Mouse (Mus musculus) kidney, embryonic 15.5 days (tissue): Measurements from ENCODE around the gene Rft1. TPM values are rescaled to one million over a fixed set of nuclear protein-coding genes. Genes with fewer than 3 reads are reported as not detected.
A peak's percentile ranks its signal among the peaks of the same experiment; 100 is the strongest.

Source experiments
- ATAC-seq: fragments of 200-750 bp; cut with Nextera tagmentation; replicated peaks from 2 replicates; pipeline ENCODE4 v1.8.0; 2017; ENCODE audit warnings: moderate TSS enrichment; ENCODE audit not compliant: low FRiP score
- H3K27ac ChIP-seq: fragments of 300-500 bp; sonication (generic); 2 replicates; pipeline ENCODE4 v1.5.1; 2015; ENCODE audit warnings: mild to moderate bottlenecking, inconsistent platforms
- H3K27me3 ChIP-seq: fragments of 300-500 bp; sonication (generic); 2 replicates; pipeline ENCODE4 v1.6.1; 2015; ENCODE audit warnings: inconsistent platforms
- H3K36me3 ChIP-seq: fragments of 300-500 bp; sonication (generic); 2 replicates; pipeline ENCODE4 v1.6.1; 2015; ENCODE audit warnings: inconsistent platforms
- H3K4me1 ChIP-seq: fragments of 300-500 bp; sonication (generic); 2 replicates; pipeline ENCODE4 v1.6.1; 2015; ENCODE audit warnings: inconsistent platforms
- H3K4me2 ChIP-seq: fragments of 300-500 bp; sonication (generic); 2 replicates; pipeline ENCODE4 v1.6.1; 2015; ENCODE audit warnings: moderate library complexity, mild to moderate bottlenecking, inconsistent platforms
- H3K4me3 ChIP-seq: fragments of 300-500 bp; sonication (generic); replicated peaks from 2 replicates; pipeline ENCODE4 v1.5.1; 2015; ENCODE audit warnings: mild to moderate bottlenecking, inconsistent platforms
- H3K9ac ChIP-seq: fragments of 300-500 bp; sonication (generic); 2 replicates; pipeline ENCODE4 v1.6.1; 2015; ENCODE audit warnings: mild to moderate bottlenecking, inconsistent platforms
- H3K9me3 ChIP-seq: fragments of 300-500 bp; sonication (generic); replicated peaks from 2 replicates; pipeline ENCODE4 v1.6.1; 2016; ENCODE audit warnings: inconsistent platforms
- WGBS: fragments of 180-500 bp; shearing (Covaris S2); methylation state at CpG from one replicate; pipeline ENCODE4 v1.1.7; 2015; ENCODE audit warnings: mixed read lengths; 5-methylcytosine and 5-hydroxymethylcytosine counted together
- polyA plus RNA-seq: library from polyadenylated mRNA; unstranded; fragments of >200 nt; fragmentation: Nextera tagmentation; extraction: Ambion mirVana; gene quantifications from 2 replicates; pipeline ENCODE4 v1.2.1, GENCODE M21; 2015

Gene Rft1
- polyA plus RNA-seq, 1 experiment from 2014 or later: 20.2 TPM

GRCm38 (mm10) chr14:30649745-30650144 is 4.4 kb upstream of the Rft1 start:
- H3K36me3 ChIP-seq: no peaks in the 10 kb centered on the region
- no peak overlapping the region for H3K27ac ChIP-seq
- no peak overlapping the region for H3K4me2 ChIP-seq
- ATAC-seq: no peak
- H3K27me3 ChIP-seq: no peaks in the 10 kb centered on the region
- peaks cover 17% of the 10 kb centered on the region for H3K4me1 ChIP-seq
- WGBS: 70% methylated on average over 8 of the region's 8 CpGs
- no peak overlapping the region for H3K9ac ChIP-seq
- H3K9me3 ChIP-seq: no peaks in the 10 kb centered on the region
- no peak overlapping the region for H3K4me3 ChIP-seq

- peaks cover 13% of the 10 kb centered on the region for H3K4me1 ChIP-seq
These were observed 3.2 kb upstream of the Rft1 start for GRCm38 (mm10) chr14:30650969-30651368.

GRCm38 (mm10) chr14:30654691-30655228 is 600 bp downstream of the Rft1 start:
- H3K4me3 ChIP-seq: peak overlapping the region; percentile 96
- peaks cover 21% of the 10 kb centered on the region for H3K36me3 ChIP-seq
- peak overlapping the region; percentile 90; the same call in 1 of the 2 replicates for H3K27ac ChIP-seq
- peak overlapping the region; percentile 98 for H3K9ac ChIP-seq
- H3K4me2 ChIP-seq: peak overlapping the region; percentile 67
- peaks cover 13% of the 10 kb centered on the region for H3K4me1 ChIP-seq
- H3K27me3 ChIP-seq: no peaks in the 10 kb centered on the region
- ATAC-seq: no peak
- 39% methylated on average over 4 of the region's 4 CpGs for WGBS
- H3K9me3 ChIP-seq: no peaks in the 10 kb centered on the region

More at GRCm38 (mm10) chr14:30650969-30651368, 3.2 kb upstream of the Rft1 start:
- peak; percentile 94 for ATAC-seq
- Histone ChIP-seq H3K27me3 (no peaks in the 10 kb centered on the region), H3K9ac (no peak overlapping the region), H3K27ac (peak overlapping the region; percentile 5; the same call in 1 of the 2 replicates), H3K4me3 (no peak overlapping the region), H3K36me3 (no peaks in the 10 kb centered on the region), H3K4me2 (no peak overlapping the region), H3K9me3 (no peaks in the 10 kb centered on the region)
- 11% methylated on average over 4 of the region's 4 CpGs for WGBS

- H3K4me3 ChIP-seq: no peak overlapping the region
- ATAC-seq: no peak
- no peaks in the 10 kb centered on the region for H3K27me3 ChIP-seq
- peaks cover 28% of the 10 kb centered on the region for H3K36me3 ChIP-seq
- H3K9ac ChIP-seq: no peak overlapping the region
- peaks cover 13% of the 10 kb centered on the region for H3K4me1 ChIP-seq
- no peak overlapping the region for H3K27ac ChIP-seq
- H3K4me2 ChIP-seq: no peak overlapping the region; the same call in 1 of the 2 replicates
- 90% methylated on average over 1 of the region's 1 CpGs for WGBS
- no peaks in the 10 kb centered on the region for H3K9me3 ChIP-seq
These were observed 1.4 kb downstream of the Rft1 start for GRCm38 (mm10) chr14:30655531-30655930.

- H3K4me1 ChIP-seq: no peaks in the 10 kb centered on the region
- H3K27me3 ChIP-seq: no peaks in the 10 kb centered on the region
- ATAC-seq: no peak
- peaks cover 94% of the 10 kb centered on the region for H3K36me3 ChIP-seq
- H3K9me3 ChIP-seq: no peaks in the 10 kb centered on the region
- 79% methylated on average over 3 of the region's 3 CpGs for WGBS
- no peak overlapping the region for H3K9ac ChIP-seq
- no peak overlapping the region for H3K4me2 ChIP-seq
- H3K4me3 ChIP-seq: no peak overlapping the region
- H3K27ac ChIP-seq: no peak overlapping the region
These were observed 11.9 kb downstream of the Rft1 start for GRCm38 (mm10) chr14:30666061-30666460.

GRCm38 (mm10) chr14:30666604-30667003 is 12.4 kb downstream of the Rft1 start:
- peaks cover 93% of the 10 kb centered on the region for H3K36me3 ChIP-seq
- no peak overlapping the region for H3K4me3 ChIP-seq
- H3K4me2 ChIP-seq: no peak overlapping the region
- 84% methylated on average over 4 of the region's 4 CpGs for WGBS
- no peak overlapping the region for H3K27ac ChIP-seq
- no peak for ATAC-seq
- H3K9me3 ChIP-seq: no peaks in the 10 kb centered on the region
- no peaks in the 10 kb centered on the region for H3K27me3 ChIP-seq
- no peak overlapping the region for H3K9ac ChIP-seq
- no peaks in the 10 kb centered on the region for H3K4me1 ChIP-seq

GRCm38 (mm10) chr14:30670161-30670560 is 16.0 kb downstream of the Rft1 start:
- Histone ChIP-seq H3K36me3 (peaks cover 90% of the 10 kb centered on the region), H3K4me3 (no peak overlapping the region), H3K27ac (no peak overlapping the region), H3K4me2 (no peak overlapping the region), H3K4me1 (no peaks in the 10 kb centered on the region), H3K27me3 (no peaks in the 10 kb centered on the region), H3K9me3 (no peaks in the 10 kb centered on the region), H3K9ac (no peak overlapping the region)
- no peak for ATAC-seq
- WGBS: 88% methylated on average over 6 of the region's 6 CpGs

GRCm38 (mm10) chr14:30671095-30671985 is 17.2 kb downstream of the Rft1 start:
- no peak overlapping the region for H3K4me3 ChIP-seq
- 0 out of 2 replicates have a peak overlapping the region, but pooled peaks have one; percentile 3 for H3K27ac ChIP-seq
- H3K27me3 ChIP-seq: no peaks in the 10 kb centered on the region
- H3K4me1 ChIP-seq: no peaks in the 10 kb centered on the region
- ATAC-seq: no peak
- H3K4me2 ChIP-seq: no peak overlapping the region
- peaks cover 85% of the 10 kb centered on the region for H3K36me3 ChIP-seq
- H3K9ac ChIP-seq: no peak overlapping the region
- WGBS: 74% methylated on average over 15 of the region's 15 CpGs
- H3K9me3 ChIP-seq: no peaks in the 10 kb centered on the region

GRCm38 (mm10) chr14:30671986-30672312 is 17.8 kb downstream of the Rft1 start:
- H3K27me3 ChIP-seq: no peaks in the 10 kb centered on the region
- no peak overlapping the region for H3K4me3 ChIP-seq
- ATAC-seq: 0 out of 2 replicates have a peak, but pooled peaks have one; percentile 62
- H3K27ac ChIP-seq: no peak overlapping the region
- no peaks in the 10 kb centered on the region for H3K4me1 ChIP-seq
- no peak overlapping the region for H3K4me2 ChIP-seq
- H3K9ac ChIP-seq: no peak overlapping the region
- H3K36me3 ChIP-seq: peaks cover 85% of the 10 kb centered on the region
- WGBS: 9% methylated on average over 3 of the region's 3 CpGs
- H3K9me3 ChIP-seq: no peaks in the 10 kb centered on the region

- no peaks in the 10 kb centered on the region for H3K4me1 ChIP-seq
- H3K36me3 ChIP-seq: peaks cover 85% of the 10 kb centered on the region
- no peaks in the 10 kb centered on the region for H3K9me3 ChIP-seq
- H3K27me3 ChIP-seq: no peaks in the 10 kb centered on the region
- no peak overlapping the region for H3K27ac ChIP-seq
- ATAC-seq: no peak
- H3K9ac ChIP-seq: no peak overlapping the region
- no peak overlapping the region for H3K4me2 ChIP-seq
- 82% methylated on average over 6 of the region's 6 CpGs for WGBS
- H3K4me3 ChIP-seq: no peak overlapping the region
These were observed 20.8 kb downstream of the Rft1 start for GRCm38 (mm10) chr14:30674947-30675346.

- no peak overlapping the region for H3K27ac ChIP-seq
- peaks cover 91% of the 10 kb centered on the region for H3K36me3 ChIP-seq
- 88% methylated on average over 3 of the region's 3 CpGs for WGBS
- H3K4me3 ChIP-seq: no peak overlapping the region
- no peaks in the 10 kb centered on the region for H3K9me3 ChIP-seq
- H3K27me3 ChIP-seq: no peaks in the 10 kb centered on the region
- no peaks in the 10 kb centered on the region for H3K4me1 ChIP-seq
- no peak for ATAC-seq
- H3K9ac ChIP-seq: no peak overlapping the region
- no peak overlapping the region for H3K4me2 ChIP-seq
These were observed 28.0 kb downstream of the Rft1 start for GRCm38 (mm10) chr14:30682131-30682530.

GRCm38 (mm10) chr14:30690685-30691084 is 36.5 kb downstream of the Rft1 start:
- no peak overlapping the region for H3K27ac ChIP-seq
- H3K9ac ChIP-seq: no peak overlapping the region
- H3K4me1 ChIP-seq: no peaks in the 10 kb centered on the region
- H3K9me3 ChIP-seq: no peaks in the 10 kb centered on the region
- ATAC-seq: no peak
- no peak overlapping the region for H3K4me3 ChIP-seq
- H3K36me3 ChIP-seq: peaks cover 47% of the 10 kb centered on the region
- H3K4me2 ChIP-seq: no peak overlapping the region
- H3K27me3 ChIP-seq: no peaks in the 10 kb centered on the region
- WGBS: 83% methylated on average over 3 of the region's 3 CpGs
